Mouse (Mus musculus): ENCODE measurements at regions not wholly inside any gene's neighbourhood (a gene's known extent, or its start where the extent isn't known, plus 50 kb on each side); places are given as distances from the start of the nearest gene placed in this dataset.
"Not testable (repeated sequence)": the region's sequence is repeated elsewhere in the genome, so short reads cannot be mapped to it uniquely, and the experiment has no call there.

- WGBS, result 1% methylated on average over 2 of the region's 2 CpGs
- H3K27ac ChIP-seq (ENCODE audit: low read length), result no peak overlapping the region
- no peak for ATAC-seq
Observed at GRCm38 (mm10) chr10:23733679-23734078, 53.4 kb downstream of the Rps12 start.

GRCm38 (mm10) chr10:23725960-23726714, 60.9 kb downstream of the Rps12 start:
- WGBS, result 90% methylated on average over 23 of the region's 28 CpGs
- not testable (repeated sequence) for H3K4me1 ChIP-seq (replicated peaks; ENCODE audit: control insufficient read depth, insufficient read depth, low read length); H3K9ac ChIP-seq (replicated peaks; ENCODE audit: low read depth, low read length); H3K27ac ChIP-seq (ENCODE audit: low read length); H3K4me3 ChIP-seq (replicated peaks; ENCODE audit: low read length); H3K4me2 ChIP-seq (ENCODE audit: low read length); H3K27me3 ChIP-seq (replicated peaks; ENCODE audit: control insufficient read depth, insufficient read depth, low read length); H3K36me3 ChIP-seq (ENCODE audit: control insufficient read depth, insufficient read depth); H3K9me3 ChIP-seq (ENCODE audit: control insufficient read depth, low read length)
- ATAC-seq, result peak; percentile 79

More at GRCm38 (mm10) chr10:23733679-23734078, 53.4 kb downstream of the Rps12 start:
- H3K9ac ChIP-seq (replicated peaks; ENCODE audit: low read depth, low read length), result no peak overlapping the region
- no peak overlapping the region for H3K4me2 ChIP-seq (ENCODE audit: low read length)
- H3K4me1 ChIP-seq (replicated peaks; ENCODE audit: control insufficient read depth, insufficient read depth, low read length), result no peaks in the 10 kb centered on the region
- no peaks in the 10 kb centered on the region for H3K36me3 ChIP-seq (ENCODE audit: control insufficient read depth, insufficient read depth)
- H3K4me3 ChIP-seq (replicated peaks; ENCODE audit: low read length), result no peak overlapping the region
- H3K9me3 ChIP-seq (ENCODE audit: control insufficient read depth, low read length), result no peaks in the 10 kb centered on the region
- H3K27me3 ChIP-seq (replicated peaks; ENCODE audit: control insufficient read depth, insufficient read depth, low read length), result no peaks in the 10 kb centered on the region

- no peak overlapping the region for H3K9ac ChIP-seq (replicated peaks; ENCODE audit: low read depth, low read length)
- no peak overlapping the region for H3K4me2 ChIP-seq (ENCODE audit: low read length)
- H3K4me3 ChIP-seq (replicated peaks; ENCODE audit: low read length), result no peak overlapping the region
- H3K4me1 ChIP-seq (replicated peaks; ENCODE audit: control insufficient read depth, insufficient read depth, low read length), result no peaks in the 10 kb centered on the region
- no peaks in the 10 kb centered on the region for H3K36me3 ChIP-seq (ENCODE audit: control insufficient read depth, insufficient read depth)
- H3K9me3 ChIP-seq (ENCODE audit: control insufficient read depth, low read length), result no peaks in the 10 kb centered on the region
- 15% methylated on average over 7 of the region's 7 CpGs for WGBS
- no peaks in the 10 kb centered on the region for H3K27me3 ChIP-seq (replicated peaks; ENCODE audit: control insufficient read depth, insufficient read depth, low read length)
- ATAC-seq, result no peak
- H3K27ac ChIP-seq (ENCODE audit: low read length), result no peak overlapping the region
Observed at GRCm38 (mm10) chr10:23718124-23718523, 69.0 kb downstream of the Rps12 start.

GRCm38 (mm10) chr10:23715511-23715910, 71.6 kb downstream of the Rps12 start:
- H3K27ac ChIP-seq (ENCODE audit: low read length), result no peak overlapping the region
- no peak overlapping the region for H3K4me3 ChIP-seq (replicated peaks; ENCODE audit: low read length)
- 0 out of 2 replicates have a peak, but pooled peaks cover 3% of the 10 kb centered on the region for H3K4me1 ChIP-seq (replicated peaks; ENCODE audit: control insufficient read depth, insufficient read depth, low read length)
- no peak overlapping the region for H3K9ac ChIP-seq (replicated peaks; ENCODE audit: low read depth, low read length)
- no peaks in the 10 kb centered on the region for H3K36me3 ChIP-seq (ENCODE audit: control insufficient read depth, insufficient read depth)
- H3K4me2 ChIP-seq (ENCODE audit: low read length), result no peak overlapping the region
- no peaks in the 10 kb centered on the region for H3K27me3 ChIP-seq (replicated peaks; ENCODE audit: control insufficient read depth, insufficient read depth, low read length)
- ATAC-seq, result no peak
- H3K9me3 ChIP-seq (ENCODE audit: control insufficient read depth, low read length), result no peaks in the 10 kb centered on the region
- 92% methylated on average over 10 of the region's 10 CpGs for WGBS

GRCm38 (mm10) chr10:23715101-23715500, 72.0 kb downstream of the Rps12 start:
- H3K36me3 ChIP-seq (ENCODE audit: control insufficient read depth, insufficient read depth), result no peaks in the 10 kb centered on the region
- H3K9me3 ChIP-seq (ENCODE audit: control insufficient read depth, low read length), result no peaks in the 10 kb centered on the region
- H3K27ac ChIP-seq (ENCODE audit: low read length), result no peak overlapping the region
- no peak overlapping the region for H3K9ac ChIP-seq (replicated peaks; ENCODE audit: low read depth, low read length)
- no peak overlapping the region for H3K4me3 ChIP-seq (replicated peaks; ENCODE audit: low read length)
- WGBS, result 94% methylated on average over 7 of the region's 7 CpGs
- no peaks in the 10 kb centered on the region for H3K27me3 ChIP-seq (replicated peaks; ENCODE audit: control insufficient read depth, insufficient read depth, low read length)
- 0 out of 2 replicates have a peak, but pooled peaks cover 3% of the 10 kb centered on the region for H3K4me1 ChIP-seq (replicated peaks; ENCODE audit: control insufficient read depth, insufficient read depth, low read length)
- H3K4me2 ChIP-seq (ENCODE audit: low read length), result no peak overlapping the region
- no peak for ATAC-seq

- WGBS, result 72% methylated on average over 5 of the region's 5 CpGs
- 0 out of 2 replicates have a peak, but pooled peaks cover 3% of the 10 kb centered on the region for H3K4me1 ChIP-seq (replicated peaks; ENCODE audit: control insufficient read depth, insufficient read depth, low read length)
- H3K4me2 ChIP-seq (ENCODE audit: low read length), result no peak overlapping the region
- H3K9ac ChIP-seq (replicated peaks; ENCODE audit: low read depth, low read length), result no peak overlapping the region
- ATAC-seq, result no peak
- no peaks in the 10 kb centered on the region for H3K36me3 ChIP-seq (ENCODE audit: control insufficient read depth, insufficient read depth)
- no peak overlapping the region for H3K4me3 ChIP-seq (replicated peaks; ENCODE audit: low read length)
- H3K27ac ChIP-seq (ENCODE audit: low read length), result no peak overlapping the region
- no peaks in the 10 kb centered on the region for H3K9me3 ChIP-seq (ENCODE audit: control insufficient read depth, low read length)
- H3K27me3 ChIP-seq (replicated peaks; ENCODE audit: control insufficient read depth, insufficient read depth, low read length), result no peaks in the 10 kb centered on the region
Observed at GRCm38 (mm10) chr10:23712691-23713378, 74.2 kb downstream of the Rps12 start.

- no peaks in the 10 kb centered on the region for H3K36me3 ChIP-seq (ENCODE audit: control insufficient read depth, insufficient read depth)
- no peak overlapping the region for H3K9ac ChIP-seq (replicated peaks; ENCODE audit: low read depth, low read length)
- 0 out of 2 replicates have a peak, but pooled peaks cover 3% of the 10 kb centered on the region for H3K4me1 ChIP-seq (replicated peaks; ENCODE audit: control insufficient read depth, insufficient read depth, low read length)
- no peak overlapping the region for H3K4me3 ChIP-seq (replicated peaks; ENCODE audit: low read length)
- H3K27ac ChIP-seq (ENCODE audit: low read length), result no peak overlapping the region
- H3K4me2 ChIP-seq (ENCODE audit: low read length), result no peak overlapping the region
- H3K27me3 ChIP-seq (replicated peaks; ENCODE audit: control insufficient read depth, insufficient read depth, low read length), result no peaks in the 10 kb centered on the region
- ATAC-seq, result peak; percentile 36; the same call in 1 of the 2 replicates
- WGBS, result 70% methylated on average over 6 of the region's 6 CpGs
- H3K9me3 ChIP-seq (ENCODE audit: control insufficient read depth, low read length), result no peaks in the 10 kb centered on the region
Observed at GRCm38 (mm10) chr10:23711416-23712171, 75.5 kb downstream of the Rps12 start.

- 77% methylated on average over 6 of the region's 6 CpGs for WGBS
- H3K4me1 ChIP-seq (replicated peaks; ENCODE audit: control insufficient read depth, insufficient read depth, low read length), result 0 out of 2 replicates have a peak, but pooled peaks cover 3% of the 10 kb centered on the region
- H3K27ac ChIP-seq (ENCODE audit: low read length), result no peak overlapping the region
- H3K9me3 ChIP-seq (ENCODE audit: control insufficient read depth, low read length), result no peaks in the 10 kb centered on the region
- no peak overlapping the region for H3K4me2 ChIP-seq (ENCODE audit: low read length)
- no peak overlapping the region for H3K9ac ChIP-seq (replicated peaks; ENCODE audit: low read depth, low read length)
- no peaks in the 10 kb centered on the region for H3K27me3 ChIP-seq (replicated peaks; ENCODE audit: control insufficient read depth, insufficient read depth, low read length)
- ATAC-seq, result no peak
- no peaks in the 10 kb centered on the region for H3K36me3 ChIP-seq (ENCODE audit: control insufficient read depth, insufficient read depth)
- H3K4me3 ChIP-seq (replicated peaks; ENCODE audit: low read length), result no peak overlapping the region
Observed at GRCm38 (mm10) chr10:23710999-23711398, 76.1 kb downstream of the Rps12 start.

- Histone ChIP-seq H3K4me3 (replicated peaks; ENCODE audit: low read length) (no peak overlapping the region), H3K4me2 (ENCODE audit: low read length) (no peak overlapping the region), H3K9me3 (ENCODE audit: control insufficient read depth, low read length) (no peaks in the 10 kb centered on the region), H3K36me3 (ENCODE audit: control insufficient read depth, insufficient read depth) (no peaks in the 10 kb centered on the region), H3K27ac (ENCODE audit: low read length) (no peak overlapping the region), H3K27me3 (replicated peaks; ENCODE audit: control insufficient read depth, insufficient read depth, low read length) (no peaks in the 10 kb centered on the region), H3K4me1 (replicated peaks; ENCODE audit: control insufficient read depth, insufficient read depth, low read length) (0 out of 2 replicates have a peak, but pooled peaks cover 3% of the 10 kb centered on the region), H3K9ac (replicated peaks; ENCODE audit: low read depth, low read length) (no peak overlapping the region)
- 88% methylated on average over 8 of the region's 8 CpGs for WGBS
- no peak for ATAC-seq
Observed at GRCm38 (mm10) chr10:23708261-23708660, 78.8 kb downstream of the Rps12 start.

Measured in forebrain, embryonic 16.5 days (tissue).